Mouse (Mus musculus) hindbrain, embryonic 11.5 days (tissue): ENCODE data around the gene Rbm20. TPM values are rescaled to one million over a fixed set of nuclear protein-coding genes. Genes with fewer than 3 reads are reported as not detected.

Source experiments
- ATAC-seq: fragments of 200-750 bp; cut with Nextera tagmentation; 2 replicates; pipeline ENCODE4 v1.8.0; 2017; ENCODE audit warnings: mild to moderate bottlenecking, moderate TSS enrichment, moderate library complexity; ENCODE audit not compliant: low FRiP score
- DNase-seq: peaks from one replicate; pipeline ENCODE4 v3.0.0-alpha.2; 2015; ENCODE audit warnings: low spot score
- H3K27ac ChIP-seq: fragments of 300-500 bp; sonication (generic); 2 replicates; pipeline ENCODE4 v1.5.1; 2014; ENCODE audit warnings: mild to moderate bottlenecking, low read depth, low read length
- H3K27me3 ChIP-seq: fragments of 300-500 bp; sonication (generic); 2 replicates; pipeline ENCODE4 v1.6.1; 2014; ENCODE audit warnings: mild to moderate bottlenecking, low read length, moderate library complexity, mixed read lengths; ENCODE audit not compliant: control insufficient read depth, insufficient read depth
- H3K36me3 ChIP-seq: fragments of 300-500 bp; sonication (generic); 2 replicates; pipeline ENCODE4 v1.6.1; 2014; ENCODE audit warnings: mild to moderate bottlenecking, low read length, moderate library complexity, mixed read lengths; ENCODE audit not compliant: control insufficient read depth, insufficient read depth
- H3K4me1 ChIP-seq: fragments of 300-500 bp; sonication (generic); replicated peaks from 2 replicates; pipeline ENCODE4 v1.6.1; 2014; ENCODE audit warnings: low read length, mixed read lengths; ENCODE audit not compliant: control insufficient read depth, insufficient read depth
- H3K4me2 ChIP-seq: fragments of 300-500 bp; sonication (generic); replicated peaks from 2 replicates; pipeline ENCODE4 v1.6.1; 2014; ENCODE audit warnings: mild to moderate bottlenecking, low read depth, low read length
- H3K4me3 ChIP-seq: fragments of 300-500 bp; sonication (generic); 2 replicates; pipeline ENCODE4 v1.5.1; 2014; ENCODE audit warnings: low read depth, low read length
- H3K9ac ChIP-seq: fragments of 300-500 bp; sonication (generic); 2 replicates; pipeline ENCODE4 v1.6.1; 2014; ENCODE audit warnings: low read depth, low read length
- H3K9me3 ChIP-seq: fragments of 300-500 bp; sonication (generic); 2 replicates; pipeline ENCODE4 v1.6.1; 2016; ENCODE audit warnings: low read length; ENCODE audit not compliant: control insufficient read depth
- WGBS: fragments of 180-500 bp; shearing (Covaris S2); extraction: QIAGEN DNeasy Blood & Tissue Kit; methylation state at CpG from one replicate; pipeline ENCODE4 v1.1.7; 2014; 5-methylcytosine and 5-hydroxymethylcytosine counted together
- polyA plus RNA-seq: library from polyadenylated mRNA; unstranded; fragments of >200 nt; fragmentation: Nextera tagmentation; extraction: Ambion mirVana; gene quantifications from 2 replicates; pipeline ENCODE4 v1.2.1, GENCODE M21; 2014

Rbm20 gene
- polyA plus RNA-seq, 1 experiment from 2014 or later: 0.73 TPM

DNA sequence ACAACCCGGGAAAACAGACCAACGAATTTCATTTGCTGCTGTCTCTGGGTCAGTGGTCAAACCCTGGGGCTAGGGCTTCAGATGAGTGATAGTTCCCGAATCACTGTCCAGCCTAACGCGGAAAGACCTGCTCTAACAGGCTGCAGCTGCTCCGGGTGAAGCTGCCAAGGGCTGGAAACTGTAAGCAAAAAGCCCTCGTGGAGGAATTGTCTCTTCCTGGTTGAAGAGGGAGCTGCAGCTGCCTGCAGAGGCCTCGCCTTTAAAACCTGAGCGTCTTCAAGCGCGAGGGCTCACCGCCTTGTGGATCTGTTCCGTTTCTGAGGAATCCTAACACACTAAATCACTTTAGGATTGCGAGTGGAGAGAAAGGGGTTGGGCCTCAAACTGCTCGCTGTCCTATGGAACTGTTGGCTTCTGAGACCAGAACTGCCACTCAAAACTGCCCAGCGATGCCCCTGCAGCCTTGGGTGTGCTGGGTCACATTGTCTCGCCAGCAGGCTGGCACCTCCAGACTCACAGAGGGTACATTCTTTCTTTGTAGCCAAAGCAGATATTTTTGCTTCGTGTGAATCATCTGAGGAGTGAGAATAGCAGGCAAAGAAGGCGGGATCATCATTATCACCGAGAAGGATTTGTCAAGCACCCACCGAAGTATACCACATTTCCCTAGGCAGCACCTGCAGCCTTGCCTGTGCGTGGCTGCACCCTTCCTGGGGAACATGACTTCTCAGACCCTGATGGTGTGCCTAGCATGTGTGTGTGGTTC is 74.5 kb downstream of the Rbm20 start:
- Histone ChIP-seq H3K4me1 (no peaks in the 10 kb centered on the region), H3K27me3 (no peaks in the 10 kb centered on the region), H3K4me3 (no peak overlapping the region), H3K27ac (no peak overlapping the region), H3K36me3 (no peaks in the 10 kb centered on the region), H3K9me3 (no peaks in the 10 kb centered on the region), H3K9ac (no peak overlapping the region), H3K4me2 (no peak overlapping the region)
- ATAC-seq: no peak
- no peak for DNase-seq
- WGBS: 74% methylated on average over 22 of the region's 22 CpGs

DNA sequence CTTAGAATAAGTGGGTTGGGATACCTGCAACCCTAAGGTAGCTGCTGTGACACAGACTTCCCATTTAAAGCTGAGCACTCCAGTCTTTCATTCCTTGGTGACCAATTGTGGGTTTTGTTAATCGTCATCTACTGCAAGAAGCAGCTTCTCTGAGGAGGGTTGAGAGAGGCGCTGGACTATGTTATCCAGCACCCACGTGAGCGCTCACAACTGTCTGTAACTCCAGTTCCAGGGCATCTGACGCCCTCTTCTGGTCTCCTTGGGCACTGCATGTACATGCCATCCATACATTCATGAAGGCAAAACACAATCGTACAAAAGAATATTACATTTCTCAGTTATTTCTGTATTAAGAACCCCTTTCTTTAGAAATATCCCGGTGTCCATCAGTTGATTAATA is 75.9 kb downstream of the Rbm20 start:
- Histone ChIP-seq H3K27me3 (no peaks in the 10 kb centered on the region), H3K4me3 (no peak overlapping the region), H3K4me1 (no peaks in the 10 kb centered on the region), H3K9ac (no peak overlapping the region), H3K36me3 (no peaks in the 10 kb centered on the region), H3K4me2 (no peak overlapping the region), H3K27ac (no peak overlapping the region), H3K9me3 (no peaks in the 10 kb centered on the region)
- WGBS: 50% methylated on average over 7 of the region's 7 CpGs
- ATAC-seq (no peak), DNase-seq (peak; percentile 31)

DNA sequence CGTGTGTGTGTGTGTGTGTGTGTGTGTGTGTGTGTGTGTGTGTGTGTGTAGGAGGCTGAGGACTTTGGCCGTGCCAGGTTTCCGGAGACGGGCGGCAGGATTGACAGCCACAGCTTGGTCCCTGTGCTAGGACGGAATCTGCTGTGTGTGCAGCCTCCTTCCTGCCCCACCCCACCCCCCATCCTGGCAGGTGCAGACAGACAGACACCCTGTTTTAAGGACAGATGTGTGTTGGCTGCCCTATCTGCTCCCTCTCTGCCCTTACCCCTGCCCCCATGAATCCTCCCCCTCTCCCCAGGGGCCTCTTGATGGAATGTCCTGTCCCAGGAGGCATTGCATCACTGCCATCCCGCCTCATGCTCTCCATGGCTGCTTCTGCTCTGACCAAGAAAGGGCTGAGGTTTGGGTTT is 77.3 kb downstream of the Rbm20 start:
- DNase-seq (no peak), ATAC-seq (no peak)
- Histone ChIP-seq H3K9ac (no peak overlapping the region), H3K27ac (no peak overlapping the region), H3K27me3 (no peaks in the 10 kb centered on the region), H3K4me1 (no peaks in the 10 kb centered on the region), H3K4me2 (no peak overlapping the region), H3K9me3 (no peaks in the 10 kb centered on the region), H3K4me3 (no peak overlapping the region), H3K36me3 (no peaks in the 10 kb centered on the region)
- 56% methylated on average over 7 of the region's 7 CpGs for WGBS

DNA sequence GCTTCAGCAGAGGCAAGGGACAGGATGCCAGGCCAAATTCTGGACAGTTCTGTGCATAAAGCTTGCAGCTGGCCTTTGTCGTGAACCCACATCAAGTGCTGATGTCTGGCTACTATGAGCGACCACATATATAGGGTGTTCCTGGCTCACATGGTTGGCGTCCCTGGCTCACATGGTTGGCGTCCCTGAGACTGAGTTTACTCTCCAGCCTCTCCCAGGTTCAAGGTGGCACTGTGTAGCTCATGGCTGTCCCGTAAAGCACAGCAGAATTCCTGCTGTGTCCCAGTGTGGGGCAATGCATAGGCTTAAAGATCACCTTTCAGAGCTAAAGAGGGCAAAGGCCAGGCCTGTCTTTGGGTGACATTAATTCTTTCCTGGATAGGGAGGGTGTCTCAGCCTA is 78.2 kb downstream of the Rbm20 start:
- Histone ChIP-seq H3K9me3 (no peaks in the 10 kb centered on the region), H3K27ac (no peak overlapping the region), H3K27me3 (no peaks in the 10 kb centered on the region), H3K36me3 (no peaks in the 10 kb centered on the region), H3K4me1 (no peaks in the 10 kb centered on the region), H3K4me3 (no peak overlapping the region), H3K4me2 (no peak overlapping the region), H3K9ac (no peak overlapping the region)
- no peak for ATAC-seq
- 84% methylated on average over 5 of the region's 5 CpGs for WGBS
- no peak for DNase-seq

DNA sequence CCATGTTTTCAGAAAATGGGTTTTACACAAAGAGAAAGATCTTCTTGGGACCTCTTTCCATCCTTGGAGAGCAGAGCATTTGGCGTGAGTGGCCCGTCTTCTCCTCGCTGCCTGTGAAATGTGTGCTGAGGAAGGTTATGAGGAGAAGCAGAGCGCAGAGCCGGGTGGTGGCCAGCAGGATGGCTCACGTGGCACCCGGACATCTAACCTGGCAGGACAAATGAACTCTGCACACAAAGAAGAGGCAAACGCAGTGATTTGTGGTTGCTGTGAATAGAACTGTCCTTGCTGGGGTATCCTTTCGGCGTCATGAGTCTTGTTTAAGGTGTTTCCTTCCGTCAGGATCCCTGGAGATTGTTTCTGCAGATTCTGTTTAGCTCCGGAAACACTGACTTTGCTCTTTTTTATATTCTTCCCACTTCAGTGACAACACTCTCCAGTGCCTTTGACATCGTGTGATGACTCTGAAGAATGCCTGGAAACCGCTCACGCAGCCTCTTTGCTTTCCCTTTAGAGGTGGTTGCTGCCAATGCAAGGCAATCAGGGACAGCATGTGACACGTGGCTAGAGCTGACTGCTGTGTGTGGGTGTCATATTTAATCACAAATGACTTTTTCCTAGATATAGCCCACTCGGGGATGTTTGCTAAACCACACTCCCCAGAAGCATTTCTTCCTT is 80.5 kb downstream of the Rbm20 start:
- Histone ChIP-seq H3K9me3 (no peaks in the 10 kb centered on the region), H3K4me1 (no peaks in the 10 kb centered on the region), H3K9ac (no peak overlapping the region), H3K36me3 (no peaks in the 10 kb centered on the region), H3K4me3 (no peak overlapping the region), H3K27me3 (no peaks in the 10 kb centered on the region), H3K4me2 (no peak overlapping the region), H3K27ac (no peak overlapping the region)
- no peak for DNase-seq
- ATAC-seq: no peak
- 90% methylated on average over 17 of the region's 17 CpGs for WGBS

DNA sequence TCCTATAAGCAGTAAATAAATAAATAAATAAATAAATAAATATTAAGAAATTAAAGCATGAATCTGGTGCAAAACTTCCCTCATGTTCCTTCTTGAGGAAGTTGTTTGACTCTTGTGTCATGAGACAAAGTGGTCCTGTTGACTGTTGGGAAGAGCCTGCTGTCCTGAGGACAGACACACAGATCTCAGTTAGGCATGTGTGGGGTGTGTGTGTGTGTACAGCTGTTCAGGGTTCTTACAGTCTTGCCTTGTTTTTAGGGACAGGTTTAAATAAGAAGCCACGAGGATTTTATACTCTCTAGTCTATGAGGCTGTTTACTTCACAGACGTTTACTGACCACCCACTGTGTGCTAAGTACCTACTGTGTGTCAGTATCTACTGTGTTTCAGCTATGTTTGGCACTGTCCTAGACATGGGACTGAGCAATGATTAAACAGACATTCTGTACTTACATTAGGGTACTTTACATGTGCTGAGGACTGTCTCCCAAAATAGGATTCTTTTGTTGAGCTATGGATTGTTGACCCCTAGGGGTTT is 81.8 kb downstream of the Rbm20 start:
- no peaks in the 10 kb centered on the region for H3K9me3 ChIP-seq
- DNase-seq (no peak), ATAC-seq (no peak)
- no peaks in the 10 kb centered on the region for H3K36me3 ChIP-seq
- H3K4me1 ChIP-seq: no peaks in the 10 kb centered on the region
- H3K27me3 ChIP-seq: no peaks in the 10 kb centered on the region
- WGBS: 76% methylated on average over 2 of the region's 2 CpGs
- no peak overlapping the region for H3K9ac ChIP-seq
- H3K27ac ChIP-seq: no peak overlapping the region
- no peak overlapping the region for H3K4me3 ChIP-seq
- H3K4me2 ChIP-seq: no peak overlapping the region

DNA sequence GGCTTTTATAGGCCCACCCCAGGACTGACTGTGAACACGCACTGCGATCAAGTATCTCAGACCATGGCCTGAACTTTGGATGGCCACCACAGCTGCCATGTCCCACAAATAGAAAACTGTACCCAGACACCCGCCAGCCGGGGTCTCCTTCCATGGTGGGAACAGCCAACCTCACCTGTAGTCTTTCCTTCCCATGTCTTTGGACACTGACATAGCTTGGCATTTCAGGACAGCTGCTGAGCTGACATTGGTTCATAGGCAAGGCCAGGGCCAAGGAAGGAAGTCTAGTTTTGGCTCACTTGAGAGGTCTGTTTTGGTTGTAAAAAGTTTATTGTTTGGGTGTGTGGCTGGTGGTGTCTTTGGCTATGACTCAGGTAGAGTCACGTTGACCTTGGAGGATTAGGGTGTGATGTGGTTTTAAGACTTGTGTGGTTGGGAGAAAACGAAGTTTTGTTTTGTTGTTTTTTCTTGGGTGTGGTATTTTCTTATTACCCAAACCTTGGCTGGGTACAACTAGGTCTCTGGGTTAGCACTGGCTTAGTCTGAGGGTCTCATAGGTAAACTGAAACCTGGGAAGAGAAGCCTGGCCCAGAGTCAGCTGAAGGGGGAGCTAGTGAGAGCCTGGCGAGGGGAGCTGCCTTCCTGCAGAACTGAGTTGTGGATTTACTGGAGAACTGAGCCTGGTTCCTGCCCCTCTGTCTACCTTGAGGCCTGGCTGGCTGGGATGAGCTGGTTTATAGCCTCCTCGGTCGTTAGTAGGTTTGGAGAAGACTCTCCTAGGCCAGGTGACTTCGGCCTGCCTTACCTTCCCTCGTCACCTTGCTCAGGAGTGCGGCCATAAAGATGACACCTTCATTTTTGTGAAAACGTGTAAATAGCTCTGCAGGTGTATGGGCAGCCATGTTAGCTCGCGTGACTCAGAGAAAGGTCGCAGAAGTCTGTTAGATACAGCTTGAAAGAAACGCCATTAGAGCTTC is 83.3 kb downstream of the Rbm20 start:
- ATAC-seq (no peak), DNase-seq (no peak)
- Histone ChIP-seq H3K27ac (no peak overlapping the region), H3K36me3 (no peaks in the 10 kb centered on the region), H3K4me3 (no peak overlapping the region), H3K9ac (no peak overlapping the region), H3K27me3 (no peaks in the 10 kb centered on the region), H3K9me3 (no peaks in the 10 kb centered on the region), H3K4me2 (no peak overlapping the region), H3K4me1 (no peaks in the 10 kb centered on the region)
- 87% methylated on average over 17 of the region's 17 CpGs for WGBS

DNA sequence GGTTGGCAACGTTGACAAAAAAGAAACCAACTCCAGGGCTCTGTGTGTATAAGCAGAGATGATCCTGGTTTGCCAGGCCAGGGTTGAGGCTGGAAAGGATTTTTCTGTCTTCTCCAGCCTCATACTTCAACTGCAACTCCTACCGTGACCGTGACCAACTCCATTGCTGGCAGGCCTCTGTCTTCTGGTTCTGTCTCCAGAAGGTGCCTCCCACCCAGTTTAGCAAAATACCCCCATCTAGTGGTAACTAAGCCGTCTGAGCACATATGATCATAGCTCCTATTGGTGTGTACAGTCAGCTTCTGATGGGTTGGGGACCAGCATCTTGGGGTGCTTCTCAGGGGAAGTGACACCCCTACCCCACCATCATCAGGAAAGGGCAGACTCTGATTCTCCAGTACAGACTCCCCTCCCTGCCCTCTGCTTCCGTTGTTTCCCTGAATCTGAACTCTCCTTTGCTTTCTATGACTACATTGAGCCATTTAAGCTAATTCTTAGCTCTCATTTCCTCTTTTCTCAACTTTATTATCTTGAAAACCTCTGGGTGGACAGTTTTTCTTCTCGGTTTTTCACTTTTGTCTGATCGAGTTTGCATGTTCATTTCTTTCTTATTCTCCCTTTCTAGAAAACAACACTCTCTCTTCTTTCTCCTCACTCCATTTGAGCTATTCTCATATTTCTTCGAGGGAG is 85.8 kb downstream of the Rbm20 start:
- DNase-seq (peak; percentile 40), ATAC-seq (no peak)
- 75% methylated on average over 8 of the region's 8 CpGs for WGBS
- H3K27me3 ChIP-seq: no peaks in the 10 kb centered on the region
- H3K9ac ChIP-seq: no peak overlapping the region
- no peak overlapping the region for H3K4me3 ChIP-seq
- H3K4me2 ChIP-seq: no peak overlapping the region
- no peaks in the 10 kb centered on the region for H3K9me3 ChIP-seq
- H3K4me1 ChIP-seq: no peaks in the 10 kb centered on the region
- no peak overlapping the region for H3K27ac ChIP-seq
- no peaks in the 10 kb centered on the region for H3K36me3 ChIP-seq
